Mouse (Mus musculus): Measurements from ENCODE around the gene Duox1. TPM values are rescaled to one million over a fixed set of nuclear protein-coding genes. Genes with fewer than 3 reads are reported as not detected.

Gene Duox1
- polyA plus RNA-seq (2015; fragmentation: Nextera tagmentation; extraction: Ambion mirVana) = 0.74 and 0.87 TPM in 2 replicates

DNA sequence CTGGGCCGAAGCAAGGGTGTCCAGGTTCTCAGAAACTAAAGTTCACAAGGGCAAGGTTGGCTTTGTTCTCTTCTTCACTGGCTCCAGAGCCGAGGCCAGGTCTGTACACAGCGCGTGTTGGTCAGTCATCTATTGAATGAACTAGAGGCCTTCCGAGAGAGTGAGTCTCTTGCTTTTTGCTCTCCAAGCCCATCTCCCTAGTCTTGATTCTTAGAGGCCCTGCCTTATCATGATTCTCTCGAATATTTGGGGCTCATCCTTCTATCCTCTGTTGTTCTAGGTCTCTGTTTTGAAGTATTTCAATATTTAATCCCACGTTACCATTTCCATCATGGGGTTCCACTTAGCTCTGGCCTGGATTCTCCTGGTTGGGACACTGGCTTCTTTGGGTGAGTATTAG lies at the start of gene Duox1:
TSS of gene Duox1 (plus strand) at position 301 of the 400 bp plus-strand sequence.
- Histone ChIP-seq H3K4me3 (no peak within 1 kb of the TSS), H3K36me3 (no peaks in the 10 kb centered on the region), H3K9me3 (no peaks in the 10 kb centered on the region), H3K9ac (no peak within 1 kb of the TSS), H3K27me3 (peaks cover 75% of the 10 kb centered on the region), H3K4me2 (replicated peaks) (no peak within 1 kb of the TSS), H3K27ac (no peak within 1 kb of the TSS), H3K4me1 (peaks cover 11% of the 10 kb centered on the region; the same call in 1 of the 2 replicates)
- ATAC-seq (ENCODE audit: low FRiP score, low read depth) = no peak
- WGBS = 81% methylated on average over 7 of the region's 7 CpGs

DNA sequence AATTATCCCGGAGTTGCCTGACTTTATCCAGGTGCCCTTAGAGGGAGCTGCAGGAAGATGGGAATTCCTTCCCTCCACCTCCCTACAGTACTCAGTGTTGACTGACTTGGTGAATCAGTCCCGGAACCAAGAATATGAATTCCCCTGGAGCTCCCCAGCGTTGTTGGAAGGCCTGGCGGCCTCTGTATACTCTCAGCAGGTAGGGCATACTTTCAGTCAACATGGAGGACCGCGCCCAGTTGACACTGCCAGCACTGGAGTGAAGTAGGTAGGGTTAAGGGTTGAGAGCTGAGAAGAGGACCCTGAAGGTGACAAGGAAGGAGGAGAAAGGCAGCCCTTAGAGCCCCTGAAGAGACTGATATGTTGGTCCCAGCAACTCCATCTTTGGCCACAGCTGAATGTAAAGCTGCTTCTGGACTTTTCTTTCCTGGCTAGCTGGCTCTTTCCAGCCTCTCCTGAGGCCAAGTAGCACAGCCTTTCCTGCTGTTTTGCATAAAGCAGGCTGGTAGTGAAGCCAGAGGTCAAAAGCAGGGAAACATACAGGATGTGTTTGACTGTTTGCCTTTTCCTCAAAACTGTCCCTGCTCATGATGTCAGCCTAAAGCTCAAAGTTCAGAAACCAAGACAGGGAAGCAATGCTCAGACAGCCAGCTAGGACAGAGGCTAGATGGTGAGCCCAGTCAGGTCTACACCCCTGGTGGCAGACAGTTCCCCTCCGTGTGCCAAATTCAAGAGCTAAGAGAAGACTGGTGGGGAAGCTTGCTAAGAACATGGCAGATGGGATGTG lies 48.9 kb upstream of the Duox1 start:
- H3K9me3 ChIP-seq = no peaks in the 10 kb centered on the region
- H3K4me2 ChIP-seq (replicated peaks) = no peak overlapping the region
- WGBS = 88% methylated on average over 7 of the region's 7 CpGs
- no peak overlapping the region for H3K4me3 ChIP-seq
- no peak for ATAC-seq (ENCODE audit: low FRiP score, low read depth)
- H3K36me3 ChIP-seq = no peaks in the 10 kb centered on the region
- no peak overlapping the region for H3K9ac ChIP-seq
- peaks cover 9% of the 10 kb centered on the region for H3K4me1 ChIP-seq
- no peaks in the 10 kb centered on the region for H3K27me3 ChIP-seq
- no peak overlapping the region for H3K27ac ChIP-seq

- Histone ChIP-seq H3K4me1 (no peaks in the 10 kb centered on the region), H3K27me3 (no peaks in the 10 kb centered on the region), H3K4me2 (replicated peaks) (no peak overlapping the region), H3K4me3 (no peak overlapping the region), H3K36me3 (no peaks in the 10 kb centered on the region), H3K9ac (no peak overlapping the region), H3K27ac (no peak overlapping the region), H3K9me3 (peaks cover 4% of the 10 kb centered on the region; the same call in 1 of the 2 replicates)
- no peak for ATAC-seq (ENCODE audit: low FRiP score, low read depth)
- 86% methylated on average over 3 of the region's 3 CpGs for WGBS
Measured at GRCm38 (mm10) chr2:122278769-122279168, 36.7 kb upstream of the Duox1 start.

GRCm38 (mm10) chr2:122284091-122284490 lies 31.4 kb upstream of the Duox1 start:
- H3K9me3 ChIP-seq = peaks cover 4% of the 10 kb centered on the region; the same call in 1 of the 2 replicates
- no peaks in the 10 kb centered on the region for H3K36me3 ChIP-seq
- no peak overlapping the region for H3K4me2 ChIP-seq (replicated peaks)
- H3K27ac ChIP-seq = no peak overlapping the region
- WGBS = 83% methylated on average over 9 of the region's 9 CpGs
- H3K4me3 ChIP-seq = no peak overlapping the region
- no peaks in the 10 kb centered on the region for H3K4me1 ChIP-seq
- no peak overlapping the region for H3K9ac ChIP-seq
- H3K27me3 ChIP-seq = 0 out of 2 replicates have a peak, but pooled peaks cover 3% of the 10 kb centered on the region
- no peak for ATAC-seq (ENCODE audit: low FRiP score, low read depth)

GRCm38 (mm10) chr2:122286137-122286536 lies 29.3 kb upstream of the Duox1 start:
- no peak overlapping the region; the same call in 1 of the 2 replicates for H3K9ac ChIP-seq
- H3K4me2 ChIP-seq (replicated peaks) = no peak overlapping the region
- no peak for ATAC-seq (ENCODE audit: low FRiP score, low read depth)
- no peaks in the 10 kb centered on the region for H3K4me1 ChIP-seq
- no peak overlapping the region for H3K4me3 ChIP-seq
- H3K27ac ChIP-seq = no peak overlapping the region
- H3K36me3 ChIP-seq = no peaks in the 10 kb centered on the region
- 0 out of 2 replicates have a peak, but pooled peaks cover 6% of the 10 kb centered on the region for H3K27me3 ChIP-seq
- WGBS = 68% methylated on average over 7 of the region's 7 CpGs
- peaks cover 4% of the 10 kb centered on the region; the same call in 1 of the 2 replicates for H3K9me3 ChIP-seq

DNA sequence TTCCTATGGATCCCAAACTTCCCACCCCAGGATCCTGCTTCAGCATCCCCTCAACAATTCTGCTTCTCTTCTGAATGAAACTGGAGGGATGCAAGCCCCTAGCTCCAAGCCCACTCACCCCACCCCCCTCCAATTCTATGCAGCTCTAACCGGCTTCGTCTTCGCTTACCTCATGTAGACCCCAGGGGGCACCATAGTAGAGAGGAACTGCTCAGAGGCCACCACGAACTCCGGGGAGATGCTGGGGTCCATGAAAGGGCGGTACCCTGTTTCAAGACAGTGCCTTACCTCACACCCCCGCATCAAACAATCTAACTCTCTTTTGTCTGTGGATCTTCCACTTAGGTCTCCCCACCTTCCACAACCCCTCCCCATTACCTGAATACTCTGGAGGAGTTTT lies 20.6 kb upstream of the Duox1 start:
- H3K4me2 ChIP-seq (replicated peaks) = no peak overlapping the region
- no peaks in the 10 kb centered on the region for H3K36me3 ChIP-seq
- H3K27me3 ChIP-seq = peaks cover 85% of the 10 kb centered on the region
- no peaks in the 10 kb centered on the region for H3K9me3 ChIP-seq
- H3K4me3 ChIP-seq = no peak overlapping the region
- peaks cover 26% of the 10 kb centered on the region for H3K4me1 ChIP-seq
- 4% methylated on average over 7 of the region's 7 CpGs for WGBS
- ATAC-seq (ENCODE audit: low FRiP score, low read depth) = no peak
- H3K27ac ChIP-seq = no peak overlapping the region
- H3K9ac ChIP-seq = no peak overlapping the region

GRCm38 (mm10) chr2:122297271-122298095 lies 18.0 kb upstream of the Duox1 start:
- no peak for ATAC-seq (ENCODE audit: low FRiP score, low read depth)
- Histone ChIP-seq H3K4me3 (peak overlapping the region; percentile 23), H3K9me3 (no peaks in the 10 kb centered on the region), H3K4me1 (peaks cover 40% of the 10 kb centered on the region), H3K9ac (no peak overlapping the region), H3K4me2 (replicated peaks) (peak overlapping the region; percentile 43), H3K27ac (no peak overlapping the region), H3K36me3 (no peaks in the 10 kb centered on the region), H3K27me3 (peaks cover 99% of the 10 kb centered on the region)
- WGBS = 1% methylated on average over 35 of the region's 35 CpGs

DNA sequence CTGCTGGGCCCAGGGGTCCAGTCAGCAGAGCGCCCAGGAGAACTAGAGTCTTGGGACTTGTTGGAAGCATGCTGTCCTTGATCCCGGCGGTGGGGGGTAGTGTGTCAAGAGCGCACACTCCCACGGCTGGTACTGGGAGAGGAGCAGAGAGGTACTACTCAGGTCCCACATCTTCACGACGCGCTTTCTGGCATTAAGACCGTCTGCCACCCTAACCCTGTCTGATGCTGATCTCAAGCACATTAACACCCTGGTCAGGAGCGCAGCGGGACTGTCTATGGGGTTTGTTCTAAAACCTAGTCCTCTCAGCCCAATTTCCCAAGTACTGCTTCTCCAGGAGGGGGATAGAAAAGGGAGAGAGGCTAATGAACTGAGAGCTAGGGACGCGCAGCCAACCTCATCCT lies 17.4 kb upstream of the Duox1 start, which contains the start of gene Duox2:
TSS of gene Duox2 (minus strand) at position 354 of the 404 bp plus-strand sequence.
- H3K36me3 ChIP-seq = no peaks in the 10 kb centered on the region
- H3K9ac ChIP-seq = peak within 1 kb of the TSS; percentile 13; the same call in 1 of the 2 replicates
- peak within 1 kb of the TSS; percentile 59 for H3K4me2 ChIP-seq (replicated peaks)
- peaks cover 99% of the 10 kb centered on the region for H3K27me3 ChIP-seq
- no peaks in the 10 kb centered on the region for H3K9me3 ChIP-seq
- H3K4me3 ChIP-seq = peak within 1 kb of the TSS; percentile 35
- ATAC-seq (ENCODE audit: low FRiP score, low read depth) = no peak
- 5% methylated on average over 13 of the region's 13 CpGs for WGBS
- H3K4me1 ChIP-seq = peaks cover 40% of the 10 kb centered on the region
- no peak within 1 kb of the TSS for H3K27ac ChIP-seq

DNA sequence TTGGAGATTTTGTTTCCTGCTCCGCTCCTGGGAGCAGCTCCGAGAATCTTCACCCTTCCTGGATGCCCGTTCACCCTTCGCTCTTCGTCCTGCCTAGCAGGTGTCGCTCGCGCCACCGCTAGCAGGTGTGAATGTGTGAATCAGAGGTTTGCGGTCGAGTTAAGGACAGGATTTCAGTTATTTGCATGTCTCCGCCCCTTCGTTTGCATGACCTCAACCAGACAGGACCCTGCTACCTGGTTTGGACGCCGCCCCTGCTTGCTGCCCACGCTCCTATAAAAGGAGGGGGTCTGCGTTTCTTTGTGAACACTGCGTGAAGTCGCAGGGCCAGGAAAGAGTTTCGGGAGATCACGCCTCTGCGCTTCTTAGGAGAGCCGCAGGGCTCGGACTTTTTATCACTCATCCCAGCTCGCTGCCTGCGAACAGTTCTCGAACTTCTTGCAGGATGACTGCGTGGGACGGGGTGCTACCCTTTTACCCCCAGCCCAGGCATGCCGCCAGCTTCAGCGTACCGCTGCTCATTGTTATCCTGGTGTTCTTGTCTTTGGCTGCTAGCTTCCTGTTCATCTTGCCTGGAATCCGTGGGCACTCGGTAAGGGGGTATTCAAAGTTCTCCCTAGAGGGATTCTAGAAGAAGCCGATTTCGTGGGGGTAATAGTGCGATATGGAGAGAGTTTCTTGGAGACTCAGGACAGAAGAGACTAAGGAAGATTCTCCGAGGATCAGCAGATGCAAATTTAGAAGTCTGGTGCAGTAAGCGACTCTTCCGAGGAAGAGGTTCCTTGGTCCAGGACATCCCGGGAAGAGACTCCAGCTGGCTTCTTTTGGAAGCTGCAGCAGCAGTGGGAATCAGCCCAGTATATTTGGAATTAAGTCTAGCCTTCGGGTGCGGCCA lies 16.6 kb upstream of the Duox1 start, which contains the start of gene Duoxa2:
TSS of gene Duoxa2 (plus strand) at position 305 of the 895 bp plus-strand sequence.
- Histone ChIP-seq H3K27me3 (peaks cover 99% of the 10 kb centered on the region), H3K4me3 (peak within 1 kb of the TSS; percentile 35), H3K27ac (no peak within 1 kb of the TSS), H3K9ac (peak within 1 kb of the TSS; percentile 13; the same call in 1 of the 2 replicates), H3K4me1 (peaks cover 40% of the 10 kb centered on the region), H3K4me2 (replicated peaks) (peak within 1 kb of the TSS; percentile 59), H3K9me3 (no peaks in the 10 kb centered on the region), H3K36me3 (no peaks in the 10 kb centered on the region)
- no peak for ATAC-seq (ENCODE audit: low FRiP score, low read depth)
- under 1% methylated on average over 43 of the region's 43 CpGs for WGBS

GRCm38 (mm10) chr2:122299911-122300655 lies 15.4 kb upstream of the Duox1 start:
- Histone ChIP-seq H3K27ac (no peak overlapping the region), H3K27me3 (peaks cover 99% of the 10 kb centered on the region), H3K4me1 (peaks cover 38% of the 10 kb centered on the region), H3K36me3 (no peaks in the 10 kb centered on the region), H3K9me3 (no peaks in the 10 kb centered on the region), H3K4me2 (replicated peaks) (no peak overlapping the region), H3K9ac (no peak overlapping the region), H3K4me3 (no peak overlapping the region)
- no peak for ATAC-seq (ENCODE audit: low FRiP score, low read depth)
- WGBS = 6% methylated on average over 14 of the region's 14 CpGs

DNA sequence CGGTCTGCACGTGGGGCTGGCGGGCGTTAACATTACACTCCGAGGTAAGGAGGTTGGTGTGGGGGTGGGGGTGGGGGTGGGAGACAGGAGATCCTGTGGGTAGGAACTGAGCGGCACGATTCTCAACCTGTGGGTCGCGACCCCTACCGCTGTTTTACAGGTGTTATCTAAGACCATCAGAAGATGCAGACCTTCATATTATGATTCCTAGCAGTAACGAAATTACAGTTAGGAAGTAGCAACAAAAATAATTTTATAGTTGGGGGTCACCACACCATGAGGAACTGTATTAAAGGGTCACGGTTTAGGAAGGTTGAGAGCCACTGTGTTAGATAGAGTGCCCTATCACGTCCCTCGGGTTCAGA lies 14.8 kb upstream of the Duox1 start:
- H3K4me3 ChIP-seq = peak overlapping the region; percentile 43; the same call in 1 of the 2 replicates
- ATAC-seq (ENCODE audit: low FRiP score, low read depth) = no peak
- H3K27ac ChIP-seq = no peak overlapping the region
- peak overlapping the region; percentile 78; the same call in 1 of the 2 replicates for H3K4me2 ChIP-seq (replicated peaks)
- H3K27me3 ChIP-seq = peaks cover 99% of the 10 kb centered on the region
- H3K9me3 ChIP-seq = no peaks in the 10 kb centered on the region
- peaks cover 37% of the 10 kb centered on the region for H3K4me1 ChIP-seq
- no peaks in the 10 kb centered on the region for H3K36me3 ChIP-seq
- H3K9ac ChIP-seq = no peak overlapping the region
- WGBS = 5% methylated on average over 14 of the region's 14 CpGs

Data from limb, embryonic 13.5 days (tissue).